Mouse (Mus musculus) C2C12 (cell line): ENCODE results near the gene Sparc.

Source experiments
- CEBPB ChIP-seq: IDR thresholded peaks from one replicate; pipeline ENCODE4 v1.6.1; 2011; ENCODE audit warnings: low read depth, mild to moderate bottlenecking, control low read depth, moderate library complexity
- CTCF ChIP-seq: IDR thresholded peaks from one replicate; pipeline ENCODE4 v1.5.1; 2011; ENCODE audit not compliant: control insufficient read depth, insufficient read depth, insufficient read length
- MAX ChIP-seq: IDR thresholded peaks from one replicate; pipeline ENCODE4 v1.6.1; 2011; ENCODE audit warnings: mild to moderate bottlenecking, control low read depth
- MYOD1 ChIP-seq: IDR thresholded peaks from one replicate; pipeline ENCODE4 v1.6.1; 2011; ENCODE audit warnings: low read depth; ENCODE audit not compliant: control insufficient read depth, insufficient read length
- USF1 ChIP-seq: IDR thresholded peaks from one replicate; pipeline ENCODE4 v1.6.1; 2011; ENCODE audit warnings: low read depth, mild to moderate bottlenecking, control low read depth, moderate library complexity

DNA sequence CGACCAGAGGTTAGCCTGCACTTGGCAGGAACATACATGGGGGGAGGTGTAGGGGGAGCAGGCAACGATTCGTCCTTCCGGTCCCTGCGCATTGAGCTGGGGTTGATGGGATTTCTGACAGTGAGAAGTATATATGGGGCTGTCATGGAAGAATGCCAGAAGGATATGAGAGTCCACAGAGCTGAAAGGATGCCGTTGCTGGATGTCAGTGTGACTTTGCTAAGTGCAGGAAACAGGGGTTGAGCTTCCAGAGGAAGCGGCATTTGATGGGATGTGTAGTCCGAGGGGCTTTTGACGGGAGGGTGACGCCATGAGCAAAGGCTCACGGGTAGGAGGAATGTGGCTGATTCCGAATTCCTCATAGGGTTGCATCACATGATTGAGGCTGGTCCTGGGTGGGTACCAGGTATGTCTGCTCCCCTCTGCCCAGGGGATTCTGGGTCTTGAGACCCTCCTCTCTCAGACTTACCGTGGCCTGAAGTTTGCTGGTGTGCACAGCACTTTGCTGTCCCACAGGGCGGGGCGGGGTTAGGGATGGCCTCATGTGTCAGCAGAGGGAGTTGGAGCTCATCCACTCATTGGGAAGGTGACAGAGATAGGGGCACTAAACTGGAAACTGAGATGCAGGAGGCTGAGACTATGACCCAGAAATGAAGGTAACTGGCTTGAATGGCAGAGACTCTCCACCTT is 64.7 kb downstream of the Sparc start:
- no peak for TF ChIP-seq USF1
- no peak for TF ChIP-seq CTCF
- no peak for TF ChIP-seq MAX
- no peak for TF ChIP-seq MYOD1
- TF ChIP-seq CEBPB, result no peak
